Mouse (Mus musculus) cerebellum, postnatal 4 days (tissue): Measurements from ENCODE around the gene Sidt1.

Source experiments
- DNase-seq, 2 experiments: peaks; one replicate each; pipeline ENCODE4 v3.0.0; 2022; ENCODE audit warnings: low spot score in 2 of 2, mixed read lengths in 1 of 2

Sidt1 gene

DNA sequence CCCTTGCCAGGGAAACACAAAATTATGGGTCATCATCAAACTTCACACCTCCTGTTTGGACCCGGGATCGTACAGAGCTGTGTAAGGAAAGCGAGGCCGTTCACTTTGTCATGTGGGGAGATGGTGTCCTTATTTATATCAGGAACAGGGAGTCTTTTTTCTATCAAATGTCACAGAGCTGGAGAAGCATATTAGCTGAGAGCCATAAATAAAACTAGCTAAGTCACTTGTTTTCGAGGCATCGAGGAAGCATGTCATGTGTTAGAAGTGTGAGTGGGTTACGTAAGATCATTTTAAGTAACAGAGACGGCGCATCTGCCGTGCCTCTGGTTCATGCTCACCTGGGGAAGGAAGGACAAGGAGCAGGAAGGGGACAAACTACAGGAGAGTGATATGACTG lies 83.0 kb downstream of the Sidt1 start:
- DNase-seq, result no peak

DNA sequence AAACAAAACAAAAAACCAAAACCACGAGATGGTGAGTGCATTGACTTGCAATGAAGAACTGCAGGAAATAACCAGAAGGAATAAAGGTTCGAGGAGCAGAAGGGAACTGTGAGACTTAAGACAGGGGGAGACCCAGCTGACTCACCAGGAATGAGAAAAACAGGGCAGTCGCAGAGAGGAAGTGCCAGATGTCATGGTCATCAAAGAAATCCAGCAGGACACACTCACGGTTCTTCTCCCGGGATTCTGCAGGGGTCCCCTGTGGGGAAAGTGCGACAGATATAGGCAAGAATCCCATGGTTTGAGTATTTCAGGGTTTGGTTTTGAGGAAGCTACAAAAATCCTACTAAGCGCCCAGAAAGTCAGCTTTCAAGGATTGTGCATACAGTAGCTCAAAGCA lies 89.7 kb downstream of the Sidt1 start:
- no peak for DNase-seq

DNA sequence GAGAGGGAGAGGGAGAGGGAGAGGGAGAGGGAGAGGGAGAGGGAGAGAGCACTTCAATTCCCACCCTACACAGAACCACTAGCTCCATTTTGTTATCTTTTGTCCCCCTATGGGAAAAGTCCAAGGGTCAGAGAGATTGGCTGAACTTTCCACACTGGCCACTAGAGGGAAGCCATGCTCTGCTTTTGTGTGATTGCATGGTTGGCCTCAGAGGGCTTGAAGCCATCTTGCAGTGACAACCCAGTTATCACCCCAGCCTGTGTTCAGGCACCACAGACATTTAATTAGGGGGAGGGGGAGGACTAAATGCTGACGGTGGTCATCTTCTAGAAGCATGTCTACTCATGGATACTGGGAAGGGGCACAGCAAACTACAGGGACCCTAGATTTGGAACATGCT lies 90.4 kb downstream of the Sidt1 start:
- peak; percentile 63 to 83 for DNase-seq

DNA sequence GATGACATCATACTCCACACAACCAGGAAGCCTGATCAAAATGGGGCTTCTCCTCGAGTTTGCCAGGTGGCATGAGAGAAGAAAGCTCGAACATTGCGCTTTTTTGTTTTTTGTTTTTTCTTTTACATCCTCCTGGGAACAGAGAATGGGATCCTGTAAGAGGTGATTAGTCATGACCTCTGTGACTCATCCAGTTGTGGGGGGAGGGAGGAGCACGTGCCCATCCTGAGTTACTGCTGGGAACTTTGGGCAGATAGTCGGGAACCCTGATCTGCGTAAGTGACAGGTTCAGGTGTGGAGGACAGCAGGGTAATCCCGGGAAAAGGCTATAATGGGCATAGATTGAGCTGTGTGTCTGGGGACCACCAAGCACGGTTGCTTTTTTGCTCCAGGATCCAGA lies 92.6 kb downstream of the Sidt1 start:
- no peak for DNase-seq

DNA sequence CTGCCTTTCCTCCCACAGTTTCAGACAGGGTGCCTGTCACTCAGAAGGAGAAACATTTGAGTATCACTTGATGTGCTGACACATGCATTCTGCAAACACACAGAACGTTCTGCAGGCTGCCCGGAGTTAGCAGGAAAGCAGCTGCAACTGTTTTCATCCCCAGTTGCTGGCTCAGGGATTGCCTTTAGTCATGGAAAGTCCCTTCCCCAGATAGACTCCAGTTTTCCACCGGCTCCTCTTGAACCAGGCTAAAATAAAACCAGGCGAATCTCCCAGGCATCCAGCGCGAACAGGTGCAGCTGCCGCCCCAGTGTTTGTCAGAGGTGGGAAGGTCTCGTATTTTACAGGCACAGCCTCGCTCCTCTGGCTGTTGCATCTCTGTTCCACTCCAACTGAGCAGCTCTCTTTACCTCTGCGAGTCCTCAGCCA lies 94.1 kb downstream of the Sidt1 start:
- DNase-seq, result no peak

DNA sequence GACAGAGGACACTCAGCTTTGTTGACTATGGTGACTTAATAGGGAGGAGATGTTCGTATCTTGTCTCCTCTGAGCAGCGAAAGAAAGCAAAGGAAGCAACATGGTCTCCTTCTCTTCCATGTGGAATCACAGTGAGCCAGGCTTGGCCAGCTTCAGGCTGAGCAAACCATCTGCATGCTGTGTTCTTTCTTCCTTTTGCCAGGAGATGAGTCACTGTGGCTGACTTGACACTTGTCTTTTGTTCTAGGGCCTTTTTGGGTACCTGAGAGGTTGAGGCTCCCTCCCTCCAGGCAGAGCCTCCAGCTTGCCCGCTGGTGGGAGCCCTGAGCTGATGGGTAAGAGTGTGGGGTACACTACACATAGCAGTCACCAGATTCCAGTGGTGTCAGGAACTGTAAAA lies 95.2 kb downstream of the Sidt1 start:
- DNase-seq, result no peak

DNA sequence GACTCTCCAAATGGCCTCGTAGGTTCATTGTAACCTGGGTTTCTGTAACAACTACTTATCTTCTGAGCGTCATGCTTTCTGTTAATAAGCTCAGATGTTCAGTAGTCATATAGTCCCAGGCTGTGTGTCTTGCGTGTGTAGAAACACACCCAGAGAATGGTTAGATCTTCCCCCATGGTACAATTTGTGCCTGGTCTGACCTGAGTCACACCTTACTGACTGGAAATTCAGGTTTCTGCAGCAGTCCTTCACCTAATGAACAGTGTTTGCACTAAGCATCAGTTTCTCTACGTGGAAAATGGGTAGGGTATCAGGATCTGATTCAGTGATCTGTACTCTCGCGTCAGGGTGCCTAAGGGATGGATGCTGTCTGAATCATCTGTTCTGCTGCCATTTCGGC lies 100.0 kb downstream of the Sidt1 start:
- no peak for DNase-seq

DNA sequence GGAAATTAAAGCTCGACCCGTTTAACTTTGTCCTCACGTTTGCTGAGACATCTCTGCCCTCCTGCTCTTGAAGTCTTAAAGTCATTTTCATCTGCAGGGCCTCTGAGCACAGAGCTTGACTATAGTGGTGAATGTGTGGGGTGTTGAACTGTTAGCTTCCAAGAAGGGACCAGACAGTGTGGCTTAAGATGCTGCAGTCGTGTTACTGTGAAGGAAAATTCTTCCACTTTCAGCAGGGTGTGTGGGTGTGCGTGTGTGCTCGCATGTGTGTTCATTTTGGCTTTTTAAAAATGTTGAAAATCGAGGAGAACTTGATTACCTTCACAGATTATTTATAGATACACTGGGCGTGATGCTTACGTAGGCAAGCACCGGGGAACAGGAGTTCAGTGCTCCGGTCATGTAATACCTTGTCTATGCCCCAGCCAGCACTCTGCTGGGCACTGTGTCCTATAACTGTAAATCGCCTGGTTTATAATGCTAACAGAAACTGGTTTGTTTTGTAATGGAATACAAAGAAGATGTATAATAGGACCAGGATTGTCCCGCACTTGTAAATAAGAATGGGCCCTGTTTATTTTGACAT lies 106.2 kb downstream of the Sidt1 start:
- DNase-seq, result no peak

DNA sequence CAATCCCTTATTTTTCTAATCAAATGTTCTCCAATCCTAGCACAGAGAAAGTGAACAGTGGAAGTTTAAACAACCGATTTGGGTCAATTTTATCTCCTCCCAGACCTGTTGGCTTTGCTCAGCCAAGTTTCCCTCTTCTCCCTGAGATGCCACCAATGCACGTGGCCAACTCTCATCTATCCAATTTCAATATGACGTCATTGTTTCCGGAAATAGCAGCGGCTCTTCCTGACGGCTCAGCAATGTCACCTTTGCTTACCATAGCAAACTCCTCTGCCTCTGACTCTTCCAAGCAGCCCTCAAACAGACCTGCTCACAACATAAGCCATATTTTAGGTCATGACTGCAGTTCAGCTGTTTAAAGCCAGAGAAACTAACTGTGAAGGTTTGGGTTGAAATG lies 111.5 kb downstream of the Sidt1 start:
- DNase-seq, result no peak

DNA sequence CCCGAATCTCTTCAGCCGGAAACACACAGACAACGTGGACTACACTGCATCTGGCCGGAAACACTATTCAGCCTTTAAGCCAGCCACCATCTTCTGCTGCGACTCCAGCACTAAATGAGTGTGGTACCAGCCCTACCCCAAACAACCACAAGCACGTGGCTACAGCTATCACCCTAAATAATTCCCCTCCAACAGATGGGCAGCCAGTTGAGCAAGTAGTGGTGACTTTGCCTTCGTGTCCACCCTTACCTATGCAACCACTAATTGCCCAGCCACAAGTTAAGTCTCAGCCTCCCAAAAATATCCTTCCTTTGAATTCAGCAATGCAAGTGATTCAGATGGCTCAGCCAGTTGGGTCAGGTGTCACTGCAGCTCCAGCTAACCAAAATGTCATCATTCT lies 116.6 kb downstream of the Sidt1 start:
- DNase-seq, result no peak

DNA sequence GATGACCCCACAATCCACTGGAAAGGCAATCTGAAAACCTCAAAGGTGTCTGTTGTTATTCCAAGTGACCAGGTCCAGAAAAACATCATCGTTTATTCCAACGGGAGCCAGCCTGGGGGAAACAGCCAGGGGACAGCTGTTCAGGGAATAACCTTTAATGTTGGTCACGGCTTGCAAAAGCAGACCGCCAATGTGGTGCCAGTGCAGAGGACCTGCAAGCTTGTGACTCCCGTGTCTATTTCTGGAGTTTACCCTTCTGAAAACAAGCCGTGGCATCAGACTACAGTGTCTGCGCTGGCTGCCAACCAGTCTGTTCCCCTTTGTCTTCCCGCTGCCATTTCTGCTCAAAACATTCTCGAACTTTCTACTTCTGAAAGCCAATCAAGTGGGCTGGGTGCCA lies 117.5 kb downstream of the Sidt1 start:
- DNase-seq, result no peak

DNA sequence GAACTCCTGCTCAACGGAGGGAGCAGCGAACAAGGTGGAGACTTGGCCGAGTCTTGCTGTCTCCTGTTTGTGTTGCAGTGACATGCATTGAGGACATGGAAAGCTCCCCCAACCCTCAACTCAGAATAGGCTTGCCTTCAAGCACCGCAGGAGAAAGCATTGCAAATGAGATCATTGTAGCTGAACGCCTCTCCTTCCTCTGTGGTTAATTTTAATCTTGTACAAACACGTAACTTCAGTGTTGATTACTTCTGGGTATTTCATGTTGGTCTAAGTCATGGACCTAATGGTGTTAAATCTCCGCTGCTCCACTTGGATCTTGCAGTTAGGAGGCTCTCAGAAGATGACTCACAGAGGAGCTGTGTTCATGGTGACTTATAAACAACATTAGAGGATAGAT lies 120.3 kb downstream of the Sidt1 start:
- no peak for DNase-seq

DNA sequence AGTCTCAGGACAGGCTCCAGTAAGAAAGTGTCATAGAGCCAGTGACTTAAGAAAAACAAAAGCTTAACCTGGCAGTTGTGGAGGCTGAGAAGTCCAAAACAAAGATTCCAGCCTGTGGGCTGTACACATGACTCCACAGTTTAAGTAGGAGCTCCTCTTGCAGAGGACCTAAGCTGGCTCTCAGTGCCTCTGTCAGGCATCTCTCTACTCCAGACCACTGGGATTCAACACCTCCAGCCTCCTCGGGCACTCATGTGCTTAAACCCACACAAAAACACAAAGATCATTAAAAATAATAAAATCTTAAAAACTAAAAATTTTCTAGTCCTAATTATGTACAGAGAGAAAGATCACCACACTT lies 122.0 kb downstream of the Sidt1 start:
- DNase-seq, result no peak

DNA sequence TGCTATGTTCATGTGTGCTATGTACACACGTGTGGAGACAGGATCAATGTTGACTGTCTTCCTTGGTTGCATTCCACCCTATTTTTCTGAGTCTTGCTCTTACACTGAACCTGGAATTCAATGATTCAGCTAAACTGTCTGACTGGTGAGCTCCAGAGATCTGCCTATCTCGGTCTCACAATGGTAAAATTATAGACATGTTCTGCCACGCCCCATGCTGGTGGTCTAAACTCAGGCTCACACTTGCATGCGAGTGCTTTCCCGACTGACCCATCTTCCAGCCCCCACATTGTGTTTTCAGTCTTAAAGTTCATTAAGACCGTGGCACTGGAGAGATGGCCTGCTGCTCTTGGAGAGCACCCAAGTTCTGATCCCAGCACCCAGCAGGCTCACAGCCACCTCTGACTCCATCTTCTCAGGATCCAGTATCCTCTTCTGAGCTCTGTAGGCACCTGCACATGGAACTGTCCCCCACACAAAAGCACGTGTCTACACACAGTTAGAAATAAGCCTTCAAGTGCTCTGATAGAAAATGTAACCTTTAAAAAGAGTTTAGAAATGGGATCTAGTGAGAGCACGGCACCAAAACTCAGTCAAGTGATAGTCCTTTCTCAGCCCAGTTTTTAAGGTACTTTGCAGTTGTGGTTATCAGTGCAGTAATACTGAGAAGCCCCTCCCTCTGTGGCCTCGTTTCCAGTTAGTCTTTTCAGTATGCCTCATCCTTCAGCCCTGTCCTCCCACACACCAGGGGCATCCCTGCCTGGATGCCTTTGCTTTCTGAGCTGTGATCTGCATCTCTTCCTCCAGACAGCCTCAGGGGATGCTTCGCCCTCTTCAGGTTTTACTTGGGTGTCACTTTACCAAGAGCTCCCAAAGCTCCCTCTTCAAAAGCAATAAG lies 122.6 kb downstream of the Sidt1 start:
- DNase-seq, result no peak

DNA sequence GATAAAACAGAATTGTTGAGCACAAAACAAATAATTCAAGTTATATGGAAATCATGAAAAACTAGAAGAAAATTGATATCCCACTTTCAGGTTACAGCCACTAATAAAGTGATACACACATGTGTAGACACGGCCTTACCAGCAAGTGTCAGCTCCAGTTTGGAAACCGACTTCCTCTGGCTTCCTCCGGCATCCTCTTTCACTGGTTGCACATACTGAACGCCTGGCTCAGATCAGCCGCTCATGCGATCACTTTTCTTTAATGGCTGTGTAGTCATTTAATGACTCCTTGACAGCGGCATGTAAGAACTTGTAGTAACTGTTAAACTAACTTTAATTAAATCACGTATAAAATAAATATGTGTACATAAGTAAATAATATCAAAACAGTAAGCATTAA lies 127.0 kb downstream of the Sidt1 start:
- DNase-seq, result no peak

DNA sequence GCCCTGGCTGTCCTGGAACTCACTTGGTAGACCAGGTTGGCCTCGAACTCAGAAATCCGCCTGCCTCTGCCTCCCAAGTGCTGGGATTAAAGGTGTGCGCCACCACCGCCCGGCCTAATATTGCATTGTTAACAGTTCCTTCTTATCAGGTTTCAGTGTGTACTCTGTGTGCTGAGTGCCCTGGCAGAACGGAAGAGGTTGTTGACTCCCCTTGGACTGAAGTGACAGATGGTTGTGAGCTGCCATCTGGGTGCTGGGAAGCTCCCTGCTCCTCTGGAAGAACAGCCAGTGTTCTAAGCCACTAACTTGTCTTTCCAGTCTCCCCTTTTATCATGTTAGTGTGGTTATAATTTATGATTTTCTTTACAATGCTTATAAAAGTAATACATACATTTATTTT lies 128.7 kb downstream of the Sidt1 start:
- peak in 1 of 2 experiments; percentile 6 for DNase-seq

DNA sequence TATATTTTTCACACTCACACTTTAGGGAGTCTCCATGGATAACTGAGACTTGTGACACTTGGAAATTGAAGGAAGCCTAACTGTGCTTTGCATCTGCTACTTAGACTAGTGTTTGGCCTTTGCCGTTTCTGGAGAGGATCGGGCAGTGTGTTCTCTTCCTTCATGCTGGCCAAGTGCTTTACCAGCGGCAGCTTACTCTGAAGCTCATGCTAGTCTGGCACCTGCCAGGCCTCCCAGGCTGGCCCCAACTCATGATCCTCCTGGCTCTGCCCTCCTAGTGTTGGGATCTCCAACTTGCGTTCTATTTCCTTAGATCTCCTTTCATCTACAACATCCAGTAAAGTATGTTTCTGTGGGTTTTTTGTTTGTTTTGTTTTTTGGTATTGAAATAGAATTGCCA lies 132.8 kb downstream of the Sidt1 start:
- DNase-seq, result no peak

DNA sequence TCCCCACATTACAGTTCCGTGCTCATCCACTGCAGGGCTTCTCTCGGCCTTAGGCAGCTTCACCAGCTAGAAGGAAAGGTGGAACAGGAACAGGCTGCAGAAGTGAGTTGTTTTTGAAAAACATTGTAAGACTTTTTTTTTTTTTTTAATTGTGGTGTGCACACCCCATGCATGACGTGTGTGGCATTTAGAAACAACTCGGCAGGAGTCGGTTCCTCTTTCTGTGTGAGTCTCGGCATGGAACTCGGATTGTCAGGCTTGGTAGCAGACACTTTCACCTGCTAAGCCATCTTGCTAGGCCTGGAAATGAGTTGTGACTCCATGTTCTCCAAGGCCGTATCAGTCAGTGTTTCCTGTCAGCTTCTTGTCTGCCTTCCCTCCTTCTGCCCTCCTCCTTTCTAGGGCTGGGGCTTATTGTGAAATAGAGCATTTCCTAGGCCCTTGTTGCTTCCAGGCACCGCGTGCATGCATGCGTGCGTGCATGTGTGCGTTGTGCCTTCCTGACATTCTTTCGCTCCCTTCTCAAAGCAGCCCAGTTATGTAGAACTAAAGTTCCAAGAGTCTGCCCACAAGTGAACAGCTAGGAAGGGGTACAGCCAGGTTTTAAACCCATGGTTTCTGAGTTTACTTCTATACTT lies 133.8 kb downstream of the Sidt1 start:
- no peak for DNase-seq

DNA sequence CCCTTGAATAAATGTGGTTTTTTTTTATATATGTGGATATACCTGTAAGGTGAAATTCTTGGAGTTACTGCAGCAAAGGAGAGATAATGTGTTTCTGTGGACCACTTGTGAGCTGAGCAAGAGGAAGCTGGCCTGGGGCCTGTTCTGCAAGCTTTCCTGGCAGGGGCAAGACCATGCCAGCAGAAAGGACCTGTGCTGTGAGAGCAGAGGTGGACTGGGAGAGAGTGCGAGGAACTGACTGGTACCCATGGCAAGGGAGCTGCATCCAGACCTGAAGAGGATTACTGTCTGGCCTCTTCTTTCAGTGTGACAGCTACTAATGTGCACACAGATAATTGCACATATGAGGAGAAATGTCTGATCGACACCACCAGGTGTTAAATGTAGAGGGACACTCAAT lies 142.0 kb downstream of the Sidt1 start:
- no peak for DNase-seq
